Mouse (Mus musculus) midbrain, embryonic 12.5 days (tissue): ENCODE measurements around the gene Psme3. TPM values are rescaled to one million over a fixed set of nuclear protein-coding genes. Genes with fewer than 3 reads are reported as not detected.

ENCODE experiments used
- ATAC-seq: fragments of 200-750 bp; cut with Nextera tagmentation; 2 replicates; pipeline ENCODE4 v1.8.0; 2017; ENCODE audit warnings: low read depth, moderate TSS enrichment, moderate library complexity; ENCODE audit not compliant: low FRiP score
- H3K27ac ChIP-seq: fragments of 300-500 bp; sonication (generic); replicated peaks from 2 replicates; pipeline ENCODE4 v1.5.1; 2016; ENCODE audit warnings: mild to moderate bottlenecking
- H3K27me3 ChIP-seq: fragments of 300-500 bp; sonication (generic); 2 replicates; pipeline ENCODE4 v1.6.1; 2016; ENCODE audit warnings: mild to moderate bottlenecking
- H3K36me3 ChIP-seq: fragments of 300-500 bp; sonication (generic); 2 replicates; pipeline ENCODE4 v1.6.1; 2016
- H3K4me1 ChIP-seq: fragments of 300-500 bp; sonication (generic); 2 replicates; pipeline ENCODE4 v1.6.1; 2016
- H3K4me2 ChIP-seq: fragments of 300-500 bp; sonication (generic); replicated peaks from 2 replicates; pipeline ENCODE4 v1.6.1; 2016; ENCODE audit warnings: mild to moderate bottlenecking, moderate library complexity
- H3K4me3 ChIP-seq: fragments of 300-500 bp; sonication (generic); 2 replicates; pipeline ENCODE4 v1.5.1; 2016; ENCODE audit warnings: mild to moderate bottlenecking
- H3K9ac ChIP-seq: fragments of 300-500 bp; sonication (generic); replicated peaks from 2 replicates; pipeline ENCODE4 v1.6.1; 2016; ENCODE audit warnings: mild to moderate bottlenecking, moderate library complexity
- H3K9me3 ChIP-seq: fragments of 300-500 bp; sonication (generic); 2 replicates; pipeline ENCODE4 v1.6.1; 2016; ENCODE audit warnings: mild to moderate bottlenecking
- WGBS: fragments of 180-500 bp; shearing (Covaris S2); methylation state at CpG from one replicate; pipeline ENCODE4 v1.1.7; 2016; 5-methylcytosine and 5-hydroxymethylcytosine counted together
- microRNA-seq: library from miRNA; unstranded; fragments of <30 nt; microRNA quantifications from one replicate; pipeline ENCODE4, GENCODE M21; 2017
- polyA plus RNA-seq: library from polyadenylated mRNA; unstranded; fragments of >200 nt; fragmentation: Nextera tagmentation; extraction: Ambion mirVana; gene quantifications from 2 replicates; pipeline ENCODE4 v1.2.1, GENCODE M21; 2016

Psme3 gene
- polyA plus RNA-seq, 1 experiment from 2014 or later, result 163 TPM

- no peak overlapping the region for H3K9ac ChIP-seq
- no peak overlapping the region for H3K4me2 ChIP-seq
- H3K4me3 ChIP-seq, result no peak overlapping the region
- H3K27me3 ChIP-seq, result no peaks in the 10 kb centered on the region
- WGBS, result 77% methylated on average over 9 of the region's 9 CpGs
- H3K27ac ChIP-seq, result no peak overlapping the region
- H3K36me3 ChIP-seq, result no peaks in the 10 kb centered on the region
- H3K4me1 ChIP-seq, result no peaks in the 10 kb centered on the region
- ATAC-seq, result no peak
- H3K9me3 ChIP-seq, result no peaks in the 10 kb centered on the region
Observed at GRCm38 (mm10) chr11:101359776-101360175, 43.8 kb downstream of the Psme3 start.

- no peak overlapping the region for H3K4me3 ChIP-seq
- H3K4me2 ChIP-seq, result no peak overlapping the region
- WGBS, result 69% methylated on average over 3 of the region's 3 CpGs
- H3K9ac ChIP-seq, result no peak overlapping the region
- H3K36me3 ChIP-seq, result no peaks in the 10 kb centered on the region
- no peak for ATAC-seq
- H3K9me3 ChIP-seq, result no peaks in the 10 kb centered on the region
- no peaks in the 10 kb centered on the region for H3K27me3 ChIP-seq
- no peaks in the 10 kb centered on the region for H3K4me1 ChIP-seq
- no peak overlapping the region for H3K27ac ChIP-seq
Observed at GRCm38 (mm10) chr11:101360651-101361113, 44.7 kb downstream of the Psme3 start.

- H3K4me2 ChIP-seq, result no peak overlapping the region
- no peaks in the 10 kb centered on the region for H3K27me3 ChIP-seq
- WGBS, result 89% methylated on average over 5 of the region's 5 CpGs
- no peaks in the 10 kb centered on the region for H3K4me1 ChIP-seq
- H3K9ac ChIP-seq, result no peak overlapping the region
- no peak overlapping the region for H3K27ac ChIP-seq
- no peaks in the 10 kb centered on the region for H3K9me3 ChIP-seq
- H3K36me3 ChIP-seq, result no peaks in the 10 kb centered on the region
- no peak for ATAC-seq
- no peak overlapping the region for H3K4me3 ChIP-seq
Observed at GRCm38 (mm10) chr11:101364531-101364931, 48.5 kb downstream of the Psme3 start.

GRCm38 (mm10) chr11:101367326-101367935 lies 51.4 kb downstream of the Psme3 start, which contains the start of gene G6pc:
TSS of gene G6pc (plus strand) at chr11:101367561.
- H3K36me3 ChIP-seq, result no peaks in the 10 kb centered on the region
- H3K9me3 ChIP-seq, result no peaks in the 10 kb centered on the region
- ATAC-seq, result no peak
- H3K27ac ChIP-seq, result no peak within 1 kb of the TSS
- H3K27me3 ChIP-seq, result no peaks in the 10 kb centered on the region
- H3K9ac ChIP-seq, result no peak within 1 kb of the TSS
- H3K4me2 ChIP-seq, result no peak within 1 kb of the TSS
- 91% methylated on average over 8 of the region's 8 CpGs for WGBS
- no peak within 1 kb of the TSS for H3K4me3 ChIP-seq
- no peaks in the 10 kb centered on the region for H3K4me1 ChIP-seq

- H3K9ac ChIP-seq, result no peak overlapping the region
- H3K4me3 ChIP-seq, result no peak overlapping the region
- H3K4me2 ChIP-seq, result no peak overlapping the region
- H3K27me3 ChIP-seq, result no peaks in the 10 kb centered on the region
- 82% methylated on average over 5 of the region's 5 CpGs for WGBS
- no peaks in the 10 kb centered on the region for H3K9me3 ChIP-seq
- no peaks in the 10 kb centered on the region for H3K4me1 ChIP-seq
- H3K27ac ChIP-seq, result no peak overlapping the region
- H3K36me3 ChIP-seq, result no peaks in the 10 kb centered on the region
- ATAC-seq, result no peak
Observed at GRCm38 (mm10) chr11:101370141-101370540, 54.1 kb downstream of the Psme3 start.

Small RNA genes within 50 kb of the gene (microRNA-seq; reads per million reads assigned to microRNA genes)
- gene Gm25593, result not detected

Other genes starting within 250 kb of the Psme3 start
- gene Naglu, start 246.2 kb upstream of the Psme3 start, polyA plus RNA-seq, result 10.9 and 11.1 TPM in 2 replicates
- gene Hsd17b1, start 237.8 kb upstream of the Psme3 start, polyA plus RNA-seq, result 0.22 and 0.31 TPM in 2 replicates
- 51.7 and 53.9 TPM in 2 replicates for gene Coasy, start 233.6 kb upstream of the Psme3 start, polyA plus RNA-seq
- 49.2 and 60.5 TPM in 2 replicates for gene Mlx, start 228.9 kb upstream of the Psme3 start, polyA plus RNA-seq
- gene Psmc3ip, start 220.8 kb upstream of the Psme3 start, polyA plus RNA-seq, result 41.7 and 42.4 TPM in 2 replicates
- gene Retreg3, start 196.3 kb upstream of the Psme3 start, polyA plus RNA-seq, result 21.8 and 23.1 TPM in 2 replicates
- 96.3 and 97.4 TPM in 2 replicates for gene Tubg1, start 196.3 kb upstream of the Psme3 start, polyA plus RNA-seq
- 9.0 and 10.3 TPM in 2 replicates for gene Tubg2, start 160.3 kb upstream of the Psme3 start, polyA plus RNA-seq
- 0.74 and 0.94 TPM in 2 replicates for gene Cntnap1, start 145.7 kb upstream of the Psme3 start, polyA plus RNA-seq
- gene Plekhh3, start 144.9 kb upstream of the Psme3 start, polyA plus RNA-seq, result 12.3 and 12.6 TPM in 2 replicates
- gene Ccr10, start 140.8 kb upstream of the Psme3 start, polyA plus RNA-seq, result 0.10 and 0.17 TPM in 2 replicates
- 12.6 and 14.4 TPM in 2 replicates for gene Ezh1, start 89.8 kb upstream of the Psme3 start, polyA plus RNA-seq
- gene Ramp2, start 70.2 kb upstream of the Psme3 start, polyA plus RNA-seq, result 70.3 and 76.3 TPM in 2 replicates
- gene Vps25, start 62.5 kb upstream of the Psme3 start, polyA plus RNA-seq, result 101 and 102 TPM in 2 replicates
- 7.8 and 10.2 TPM in 2 replicates for gene Wnk4, start 55.6 kb upstream of the Psme3 start, polyA plus RNA-seq
- 1.3 and 1.6 TPM in 2 replicates for gene Cntd1, start 37.2 kb upstream of the Psme3 start, polyA plus RNA-seq
- gene Coa3, start 37.1 kb upstream of the Psme3 start, polyA plus RNA-seq, result 196 and 198 TPM in 2 replicates
- 162 and 173 TPM in 2 replicates for gene Becn1, start 13.9 kb upstream of the Psme3 start, polyA plus RNA-seq
- gene Aoc2, start 8.8 kb downstream of the Psme3 start, polyA plus RNA-seq, result 2.1 and 3.1 TPM in 2 replicates
- gene Aoc3, start 14.4 kb downstream of the Psme3 start, polyA plus RNA-seq, result not detected in 2 replicates
- not detected in 2 replicates for gene G6pc, start 51.3 kb downstream of the Psme3 start, polyA plus RNA-seq
- gene Aarsd1, start 101.4 kb downstream of the Psme3 start, polyA plus RNA-seq, result 90.8 and 91.0 TPM in 2 replicates
- gene Gm27029, start 108.6 kb downstream of the Psme3 start, polyA plus RNA-seq, result 5.6 and 7.8 TPM in 2 replicates
- gene Rundc1, start 108.9 kb downstream of the Psme3 start, polyA plus RNA-seq, result 27.0 and 30.2 TPM in 2 replicates
- gene Ptges3l, start 109.1 kb downstream of the Psme3 start, polyA plus RNA-seq, result 2.3 and 3.1 TPM in 2 replicates
- gene Rpl27, start 126.1 kb downstream of the Psme3 start, polyA plus RNA-seq, result 310 and 319 TPM in 2 replicates
- gene Ifi35, start 132.2 kb downstream of the Psme3 start, polyA plus RNA-seq, result 3.0 and 3.9 TPM in 2 replicates
- gene Rnd2, start 148.8 kb downstream of the Psme3 start, polyA plus RNA-seq, result 89.5 and 92.3 TPM in 2 replicates
- gene Vat1, start 150.0 kb downstream of the Psme3 start, polyA plus RNA-seq, result 69.3 and 73.0 TPM in 2 replicates
- gene Brca1, start 235.7 kb downstream of the Psme3 start, polyA plus RNA-seq, result 16.1 and 21.1 TPM in 2 replicates
- 119 and 130 TPM in 2 replicates for gene Nbr1, start 235.9 kb downstream of the Psme3 start, polyA plus RNA-seq